Mouse (Mus musculus) embryonic facial prominence, embryonic 11.5 days (tissue): ENCODE data around the gene Sipa1l2. TPM values are rescaled to one million over a fixed set of nuclear protein-coding genes. Genes with fewer than 3 reads are reported as not detected.

Experiments used
- ATAC-seq: fragments of 200-750 bp; cut with Nextera tagmentation; replicated peaks from 2 replicates; pipeline ENCODE4 v1.8.0; 2017; ENCODE audit warnings: low read depth; ENCODE audit not compliant: insufficient number of reproducible peaks, low FRiP score, low TSS enrichment
- DNase-seq: peaks from one replicate; pipeline ENCODE4 v3.0.0-alpha.2; 2015; ENCODE audit warnings: low spot score
- H3K27ac ChIP-seq: fragments of 300-500 bp; sonication (generic); replicated peaks from 2 replicates; pipeline ENCODE4 v1.5.1; 2014; ENCODE audit warnings: mild to moderate bottlenecking, low read depth, low read length, control low read depth
- H3K27me3 ChIP-seq: fragments of 300-500 bp; sonication (generic); 2 replicates; pipeline ENCODE4 v1.6.1; 2014; ENCODE audit warnings: mild to moderate bottlenecking, low read length, moderate library complexity, mixed read lengths; ENCODE audit not compliant: control insufficient read depth, insufficient read depth
- H3K36me3 ChIP-seq: fragments of 300-500 bp; sonication (generic); replicated peaks from 2 replicates; pipeline ENCODE4 v1.6.1; 2014; ENCODE audit warnings: low read depth, mild to moderate bottlenecking, low read length, moderate library complexity, mixed read lengths; ENCODE audit not compliant: control insufficient read depth, insufficient read depth
- H3K4me1 ChIP-seq: fragments of 300-500 bp; sonication (generic); 2 replicates; pipeline ENCODE4 v1.6.1; 2014; ENCODE audit warnings: low read length, mixed read lengths; ENCODE audit not compliant: control insufficient read depth, insufficient read depth
- H3K4me2 ChIP-seq: fragments of 300-500 bp; sonication (generic); 2 replicates; pipeline ENCODE4 v1.6.1; 2014; ENCODE audit warnings: low read depth, mild to moderate bottlenecking, control low read depth, low read length, moderate library complexity
- H3K4me3 ChIP-seq: fragments of 300-500 bp; sonication (generic); 2 replicates; pipeline ENCODE4 v1.5.1; 2014; ENCODE audit warnings: low read depth, low read length, control low read depth
- H3K9ac ChIP-seq: fragments of 300-500 bp; sonication (generic); replicated peaks from 2 replicates; pipeline ENCODE4 v1.6.1; 2014; ENCODE audit warnings: mild to moderate bottlenecking, control low read depth, low read length
- H3K9me3 ChIP-seq: fragments of 300-500 bp; sonication (generic); replicated peaks from 2 replicates; pipeline ENCODE4 v1.6.1; 2016; ENCODE audit warnings: mild to moderate bottlenecking, low read length, inconsistent platforms, mixed read lengths; ENCODE audit not compliant: control insufficient read depth
- WGBS: fragments of 180-500 bp; shearing (Covaris S2); extraction: QIAGEN DNeasy Blood & Tissue Kit; methylation state at CpG from one replicate; pipeline ENCODE4 v1.1.7; 2014; 5-methylcytosine and 5-hydroxymethylcytosine counted together
- polyA plus RNA-seq: library from polyadenylated mRNA; unstranded; fragments of >200 nt; fragmentation: Nextera tagmentation; extraction: Ambion mirVana; gene quantifications from 2 replicates; pipeline ENCODE4 v1.2.1, GENCODE M21; 2014

Sipa1l2 gene
- polyA plus RNA-seq, 1 experiment from 2014 or later: 9.4 TPM

DNA sequence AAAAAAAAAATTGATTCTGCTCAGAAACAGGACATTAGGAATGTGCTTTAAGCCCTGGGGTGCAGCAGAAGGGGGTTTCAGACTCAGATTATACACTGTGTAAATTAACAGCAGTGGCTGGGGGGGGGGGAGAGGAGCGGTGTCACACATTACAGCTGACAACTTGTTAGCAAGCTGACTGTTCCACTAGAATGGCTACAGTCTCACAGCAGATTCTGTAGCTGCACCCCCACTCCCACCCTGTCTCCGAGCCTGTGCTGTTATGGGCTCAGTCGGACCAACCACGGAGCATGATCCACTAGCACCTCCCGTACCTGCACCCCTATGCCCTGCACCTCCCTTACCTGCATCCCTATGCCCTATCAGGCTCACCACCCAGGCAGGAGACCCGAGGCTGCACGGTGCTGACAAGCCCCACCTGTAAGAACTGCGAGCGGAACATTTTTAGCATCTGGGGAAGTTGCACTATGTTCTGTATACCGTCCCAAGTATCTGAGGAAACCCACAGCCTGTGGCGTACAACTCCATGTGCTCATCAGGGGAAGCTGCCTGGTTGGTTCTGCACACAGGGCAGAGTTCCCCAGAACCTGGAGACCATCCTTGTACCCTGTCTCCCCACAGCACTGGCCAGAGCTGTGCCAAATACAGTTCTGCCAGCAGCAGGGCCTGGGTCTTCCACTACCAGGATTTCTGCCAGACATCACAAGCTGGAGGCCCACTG is 26.6 kb downstream of the Sipa1l2 start:
- Histone ChIP-seq H3K4me1 (no peaks in the 10 kb centered on the region; the same call in 1 of the 2 replicates), H3K9ac (no peak overlapping the region), H3K4me3 (no peak overlapping the region), H3K27me3 (no peaks in the 10 kb centered on the region), H3K36me3 (no peaks in the 10 kb centered on the region), H3K4me2 (no peak overlapping the region), H3K27ac (no peak overlapping the region), H3K9me3 (no peaks in the 10 kb centered on the region)
- DNase-seq: no peak
- no peak for ATAC-seq
- WGBS: 84% methylated on average over 11 of the region's 11 CpGs

GRCm38 (mm10) chr8:125539056-125540013 is 30.3 kb downstream of the Sipa1l2 start:
- Histone ChIP-seq H3K4me2 (no peak overlapping the region), H3K27me3 (no peaks in the 10 kb centered on the region), H3K9ac (no peak overlapping the region), H3K4me1 (no peaks in the 10 kb centered on the region; the same call in 1 of the 2 replicates), H3K4me3 (no peak overlapping the region), H3K9me3 (no peaks in the 10 kb centered on the region), H3K27ac (no peak overlapping the region), H3K36me3 (no peaks in the 10 kb centered on the region; the same call in 1 of the 2 replicates)
- WGBS: 69% methylated on average over 13 of the region's 13 CpGs
- DNase-seq (no peak), ATAC-seq (no peak)

DNA sequence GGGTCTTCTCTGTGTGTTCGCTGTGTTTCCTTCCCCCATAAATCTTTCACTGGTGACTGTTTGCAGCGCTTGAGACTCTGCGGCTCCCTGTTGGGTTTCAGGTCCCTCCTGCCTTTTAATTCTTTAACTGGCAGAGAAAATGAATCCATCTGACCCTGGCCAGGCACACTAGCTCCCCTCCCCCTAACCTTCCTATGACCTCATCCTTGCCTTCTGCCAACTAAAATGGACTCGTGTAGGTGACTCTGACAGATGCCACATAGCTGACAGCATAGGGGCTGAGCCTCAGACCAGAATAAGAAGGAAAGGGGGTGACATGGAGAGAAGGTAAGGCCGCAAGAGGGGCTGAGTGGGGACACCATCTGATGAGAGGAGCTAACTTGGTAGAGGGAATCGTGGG is 31.3 kb downstream of the Sipa1l2 start:
- H3K4me2 ChIP-seq: no peak overlapping the region; the same call in 1 of the 2 replicates
- 57% methylated on average over 6 of the region's 6 CpGs for WGBS
- H3K9me3 ChIP-seq: no peaks in the 10 kb centered on the region
- H3K27me3 ChIP-seq: no peaks in the 10 kb centered on the region
- DNase-seq: no peak
- H3K9ac ChIP-seq: no peak overlapping the region
- H3K4me1 ChIP-seq: no peaks in the 10 kb centered on the region; the same call in 1 of the 2 replicates
- ATAC-seq: no peak
- no peak overlapping the region for H3K27ac ChIP-seq
- no peaks in the 10 kb centered on the region; the same call in 1 of the 2 replicates for H3K36me3 ChIP-seq
- no peak overlapping the region for H3K4me3 ChIP-seq

DNA sequence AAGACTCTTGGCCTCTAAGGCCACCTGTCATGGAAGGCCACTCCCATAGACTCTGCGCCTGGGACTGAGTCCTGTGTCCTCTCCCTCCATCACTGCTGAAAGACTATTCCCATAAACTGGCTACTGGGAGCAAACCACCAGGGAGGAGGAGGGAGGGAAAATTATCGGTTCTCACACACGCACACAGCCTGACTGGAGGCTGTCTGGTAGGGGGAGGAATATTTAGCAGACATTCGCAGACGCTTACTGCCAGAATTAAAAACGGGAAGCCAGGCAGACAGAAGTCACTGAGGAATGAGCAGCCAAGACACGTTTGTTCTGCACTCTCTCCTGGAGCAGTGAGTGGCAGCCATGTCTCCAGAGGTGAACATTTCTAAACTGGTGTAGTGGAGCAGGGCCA is 35.9 kb downstream of the Sipa1l2 start:
- Histone ChIP-seq H3K4me3 (no peak overlapping the region), H3K36me3 (no peaks in the 10 kb centered on the region; the same call in 1 of the 2 replicates), H3K9me3 (no peaks in the 10 kb centered on the region), H3K27ac (no peak overlapping the region), H3K4me2 (no peak overlapping the region), H3K9ac (no peak overlapping the region), H3K27me3 (no peaks in the 10 kb centered on the region), H3K4me1 (no peaks in the 10 kb centered on the region)
- no peak for ATAC-seq
- WGBS: 59% methylated on average over 7 of the region's 7 CpGs
- DNase-seq: no peak

DNA sequence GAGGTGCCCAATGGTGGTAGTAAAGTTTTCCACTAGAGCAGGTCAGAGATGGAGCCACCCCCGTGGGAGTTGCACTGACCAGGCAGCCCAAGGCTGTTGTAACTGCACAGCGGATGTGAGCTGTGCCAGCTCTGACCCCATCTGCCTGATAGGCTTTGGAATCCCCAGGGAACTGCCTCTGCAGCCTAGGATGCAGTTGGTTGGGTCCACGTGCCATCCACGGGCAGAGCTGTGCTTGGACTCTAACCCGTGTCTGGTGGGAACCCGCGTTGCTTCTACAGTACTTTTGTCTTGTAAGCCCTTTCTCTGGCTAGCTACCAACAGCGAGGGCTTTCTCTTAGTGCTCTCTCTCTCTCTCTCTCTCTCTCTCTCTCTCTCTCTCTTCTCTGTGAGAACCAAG is 36.7 kb downstream of the Sipa1l2 start:
- no peaks in the 10 kb centered on the region; the same call in 1 of the 2 replicates for H3K36me3 ChIP-seq
- H3K9me3 ChIP-seq: no peaks in the 10 kb centered on the region
- no peak overlapping the region for H3K4me3 ChIP-seq
- no peak for DNase-seq
- H3K27me3 ChIP-seq: no peaks in the 10 kb centered on the region
- WGBS: 84% methylated on average over 8 of the region's 8 CpGs
- H3K9ac ChIP-seq: no peak overlapping the region
- H3K27ac ChIP-seq: no peak overlapping the region
- no peak for ATAC-seq
- peaks cover 4% of the 10 kb centered on the region; the same call in 1 of the 2 replicates for H3K4me1 ChIP-seq
- no peak overlapping the region for H3K4me2 ChIP-seq

GRCm38 (mm10) chr8:125532177-125532576 is 37.4 kb downstream of the Sipa1l2 start:
- 41% methylated on average over 7 of the region's 7 CpGs for WGBS
- ATAC-seq: no peak
- Histone ChIP-seq H3K4me1 (peaks cover 6% of the 10 kb centered on the region; the same call in 1 of the 2 replicates), H3K4me2 (no peak overlapping the region), H3K4me3 (no peak overlapping the region), H3K9me3 (no peaks in the 10 kb centered on the region), H3K27ac (no peak overlapping the region), H3K27me3 (no peaks in the 10 kb centered on the region), H3K9ac (no peak overlapping the region), H3K36me3 (no peaks in the 10 kb centered on the region; the same call in 1 of the 2 replicates)
- no peak for DNase-seq

- Histone ChIP-seq H3K9ac (no peak overlapping the region), H3K4me1 (peaks cover 10% of the 10 kb centered on the region; the same call in 1 of the 2 replicates), H3K9me3 (no peaks in the 10 kb centered on the region), H3K36me3 (no peaks in the 10 kb centered on the region; the same call in 1 of the 2 replicates), H3K27ac (no peak overlapping the region), H3K27me3 (no peaks in the 10 kb centered on the region), H3K4me3 (no peak overlapping the region), H3K4me2 (no peak overlapping the region)
- DNase-seq (no peak), ATAC-seq (no peak)
- WGBS: 42% methylated on average over 1 of the region's 1 CpGs
Observed at GRCm38 (mm10) chr8:125531640-125532039, 38.0 kb downstream of the Sipa1l2 start.
